Mouse (Mus musculus): ENCODE measurements at regions not wholly inside any gene's neighbourhood (a gene's known extent, or its start where the extent isn't known, plus 50 kb on each side); places are given as distances from the start of the nearest gene placed in this dataset.

DNA sequence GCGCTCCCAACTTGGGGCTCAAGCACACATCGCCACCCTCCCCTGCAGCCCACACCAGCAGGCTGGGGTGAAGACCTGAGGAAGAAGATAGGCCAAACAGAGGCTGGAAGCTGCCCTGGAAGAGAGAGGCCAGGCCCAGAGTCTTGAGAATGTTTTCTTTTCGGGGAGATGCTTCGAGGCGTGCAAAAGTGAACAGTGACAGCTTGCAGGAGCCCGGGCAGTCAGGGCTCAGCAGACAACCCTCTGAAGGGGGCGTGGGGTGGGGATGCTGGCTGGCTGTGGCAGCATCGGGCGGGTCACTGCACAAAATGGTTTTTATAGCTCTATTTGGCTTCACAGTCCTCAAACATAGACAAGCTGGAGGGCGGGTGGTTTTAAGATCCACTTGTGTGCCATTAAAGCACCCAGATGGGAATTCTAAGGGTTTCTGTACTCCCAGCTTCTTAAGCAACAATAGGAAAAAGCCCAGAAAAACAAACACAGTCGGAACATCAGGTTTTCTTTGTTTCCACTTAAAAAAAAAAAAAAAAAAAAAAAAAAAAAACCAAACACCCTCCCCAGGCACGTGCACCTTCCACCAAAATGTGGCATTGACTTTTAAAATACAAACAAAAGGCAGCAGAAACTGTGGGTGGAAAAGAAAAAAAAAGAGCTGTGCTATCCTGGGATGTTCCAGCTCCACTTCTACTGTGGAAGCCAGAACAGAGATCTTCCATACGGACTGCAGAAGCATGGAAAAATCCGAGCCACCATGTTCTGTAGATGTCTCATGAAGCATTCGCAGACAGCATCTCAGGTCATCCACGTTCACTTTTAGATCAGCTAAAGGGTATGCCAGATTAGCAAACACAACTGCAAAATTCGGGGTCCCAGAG, 123.5 kb downstream of the Ly86 start:
- DNase-seq, result no peak

DNA sequence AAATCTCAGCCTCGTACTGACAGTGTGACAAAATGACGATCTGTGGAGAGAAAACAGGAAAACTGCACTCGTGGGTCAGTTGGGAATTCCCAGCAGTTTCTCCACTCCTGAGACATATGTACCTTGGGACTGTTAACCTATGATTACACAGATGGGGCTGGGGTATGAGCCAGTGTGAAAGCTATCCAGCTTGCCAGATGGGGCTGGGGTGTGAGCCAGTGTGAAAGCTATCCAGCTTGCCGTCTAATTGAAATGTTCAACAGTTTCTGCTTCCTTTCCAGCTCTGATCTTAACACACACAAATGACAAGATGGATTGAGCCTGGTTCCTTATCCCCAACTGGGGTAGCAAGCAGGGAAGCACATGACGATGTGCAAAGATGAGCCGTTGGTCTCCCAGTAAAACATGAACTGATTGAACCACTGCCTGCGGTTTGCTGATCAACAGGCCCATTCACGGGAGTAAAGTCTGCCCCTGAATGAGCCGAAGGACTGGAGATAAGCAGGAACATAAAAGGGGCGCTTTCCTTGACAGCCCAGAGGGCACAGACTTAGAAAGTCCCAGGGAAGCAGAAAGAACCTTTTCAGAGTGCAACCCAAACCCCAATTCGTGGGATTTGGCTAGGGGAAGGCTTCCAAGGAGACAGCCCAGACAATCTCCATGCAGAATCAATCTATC, 125.4 kb downstream of the Ly86 start:
- DNase-seq, result no peak

DNA sequence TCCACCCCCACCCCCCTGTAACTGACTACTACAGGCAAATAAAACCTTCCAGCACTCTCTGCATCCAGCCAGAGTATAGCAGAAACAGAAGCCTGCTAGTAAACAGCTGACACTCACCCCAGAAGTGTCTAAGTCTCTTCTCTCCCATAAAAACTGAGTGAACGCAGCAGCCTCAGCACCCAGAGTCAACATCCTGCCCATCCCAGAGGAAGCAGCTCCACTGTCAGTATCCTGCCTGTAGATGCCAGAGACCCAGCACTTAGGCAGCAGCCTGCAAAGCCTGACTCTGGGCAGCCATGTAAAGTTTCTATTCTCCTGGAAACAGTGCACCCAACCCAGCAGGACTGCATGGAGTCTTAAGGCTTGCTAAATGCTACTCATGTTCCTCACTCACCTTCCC, 128.4 kb downstream of the Ly86 start:
- no peak for DNase-seq

DNA sequence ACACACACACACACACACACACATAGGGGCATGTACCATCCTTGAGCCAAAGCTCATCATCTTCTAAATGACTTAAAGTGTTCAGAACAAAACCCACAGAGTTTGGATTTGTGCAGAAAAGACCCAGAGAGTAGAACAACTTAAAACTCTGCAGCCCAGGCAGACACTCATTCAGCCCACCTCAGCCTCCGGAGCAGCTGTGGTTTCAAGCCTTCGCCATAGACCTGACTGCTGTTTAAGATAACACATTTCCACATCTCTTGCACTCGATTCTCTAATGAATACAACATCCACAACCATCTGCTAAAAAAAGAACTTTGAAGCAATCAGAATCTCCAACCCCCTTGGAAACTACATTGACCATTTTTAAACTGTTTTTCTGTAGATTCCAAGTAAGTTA, 130.8 kb downstream of the Ly86 start:
- DNase-seq, result no peak

DNA sequence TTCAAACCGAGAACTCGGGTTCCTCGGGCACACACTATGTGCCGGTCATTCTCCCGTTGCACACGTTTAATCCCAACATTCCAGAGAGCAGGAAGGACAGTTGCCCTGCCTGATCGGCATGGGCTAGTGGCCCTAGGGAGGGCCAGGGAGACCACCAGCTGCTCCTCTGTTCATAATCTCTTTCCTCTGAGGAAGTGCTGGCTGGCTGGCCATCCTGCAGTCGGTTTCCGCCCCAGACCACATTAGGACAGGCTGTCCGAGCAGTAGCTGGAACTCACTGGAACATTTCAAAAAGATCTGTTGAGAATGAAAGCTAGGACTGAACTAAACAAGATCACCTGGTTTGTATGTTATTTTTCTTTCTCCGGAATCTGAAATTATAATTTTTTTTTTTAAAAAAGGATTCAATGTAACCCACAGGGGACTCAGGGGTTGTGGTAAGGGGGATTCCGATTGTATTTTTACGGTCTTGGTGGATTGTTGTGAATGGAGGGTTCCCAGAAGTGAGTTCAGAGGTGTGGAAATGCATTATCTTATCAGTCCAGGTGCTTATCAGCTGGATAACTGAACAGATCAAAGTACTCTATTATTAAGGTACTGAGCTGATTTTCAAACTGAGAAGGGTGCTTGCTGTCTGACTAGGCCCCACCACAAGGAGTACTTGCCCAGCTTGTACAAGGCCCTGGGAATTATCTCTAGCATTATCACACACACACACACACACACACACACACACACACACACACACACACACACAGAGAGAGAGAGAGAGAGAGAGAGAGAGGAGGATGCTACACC, 131.4 kb downstream of the Ly86 start:
- no peak for DNase-seq

DNA sequence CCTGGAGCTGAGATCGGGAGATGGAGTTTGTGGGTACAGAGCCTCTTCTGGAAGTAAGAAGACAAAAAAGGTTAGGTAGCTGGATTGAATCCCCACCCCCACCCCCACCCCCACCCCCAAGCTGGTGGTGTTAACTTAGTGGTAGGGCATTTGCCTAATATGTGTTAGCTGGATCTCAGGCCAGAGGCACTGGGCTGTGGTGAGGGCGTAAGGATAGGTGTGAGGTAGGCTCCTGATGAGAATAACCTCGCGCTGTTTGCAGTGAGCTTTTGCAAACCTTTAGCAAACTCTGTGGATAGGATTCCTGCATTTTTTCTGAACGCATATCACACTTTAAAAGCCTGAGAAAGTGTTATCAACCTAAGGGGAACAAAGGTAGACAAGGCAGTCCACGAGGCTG, 132.3 kb downstream of the Ly86 start:
- DNase-seq, result no peak

DNA sequence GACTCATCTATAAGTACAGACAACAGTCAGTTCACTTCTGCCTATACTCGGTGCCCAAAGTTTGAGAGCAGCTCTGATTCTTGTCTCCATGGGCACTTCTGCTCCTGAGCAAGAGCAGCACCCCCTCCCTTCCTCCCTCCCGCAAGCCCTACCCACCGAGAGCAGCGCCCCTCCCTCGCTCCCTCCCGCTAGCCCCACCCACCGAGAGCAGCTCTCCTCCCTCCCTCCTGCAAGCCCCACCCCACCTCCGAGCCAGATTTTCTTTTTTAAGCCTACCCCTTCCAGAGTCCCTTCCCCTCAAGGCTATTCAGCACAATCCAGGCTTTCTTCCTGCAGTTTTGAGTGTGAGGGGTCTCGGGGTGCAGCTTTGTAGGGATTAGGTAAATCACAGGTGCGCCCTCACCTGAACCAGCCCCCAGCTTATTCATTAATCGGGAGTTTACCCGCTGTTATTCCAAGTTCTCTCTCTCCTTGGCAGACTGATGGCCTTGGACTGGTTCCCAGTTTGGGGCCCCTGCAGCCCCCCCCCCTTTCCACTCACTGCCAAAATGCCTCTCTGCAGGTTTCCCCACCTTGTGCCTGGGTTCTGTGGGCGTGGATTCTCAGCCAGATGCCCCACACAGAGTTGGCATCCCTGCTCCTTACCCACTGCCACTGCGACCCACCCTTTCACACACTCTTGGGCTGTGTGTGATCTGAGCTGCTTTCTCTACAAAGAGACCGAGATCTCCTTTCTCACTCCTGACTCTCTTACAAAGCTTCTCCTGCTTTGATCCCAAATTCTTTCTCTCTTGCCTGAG, 132.9 kb downstream of the Ly86 start:
- peak; percentile 29 to 41 for DNase-seq

DNA sequence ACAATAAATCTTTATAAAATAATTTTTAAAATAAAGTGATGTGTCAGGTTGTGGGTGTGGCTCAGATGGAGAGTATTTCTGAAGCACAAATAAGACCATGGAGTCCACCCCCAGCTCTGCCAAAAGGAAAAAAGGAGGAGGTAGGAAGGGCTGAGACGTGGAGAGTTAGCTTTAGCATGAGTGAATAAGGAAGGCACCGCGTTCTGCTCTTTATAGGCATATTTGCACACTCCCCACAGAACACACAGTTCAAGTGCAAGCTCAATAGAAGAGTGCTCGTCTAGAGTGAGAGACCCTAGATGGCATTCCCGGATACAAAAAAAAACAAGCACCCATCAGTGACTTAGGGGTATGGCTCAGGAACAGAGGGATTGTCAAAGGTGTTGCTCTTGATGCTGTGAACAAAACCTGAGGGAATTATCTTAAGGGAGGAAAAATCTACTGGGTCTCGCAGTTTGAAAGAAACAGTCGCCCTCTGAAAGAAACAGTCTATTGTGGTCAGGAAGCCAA, 134.2 kb downstream of the Ly86 start:
- DNase-seq, result no peak

DNA sequence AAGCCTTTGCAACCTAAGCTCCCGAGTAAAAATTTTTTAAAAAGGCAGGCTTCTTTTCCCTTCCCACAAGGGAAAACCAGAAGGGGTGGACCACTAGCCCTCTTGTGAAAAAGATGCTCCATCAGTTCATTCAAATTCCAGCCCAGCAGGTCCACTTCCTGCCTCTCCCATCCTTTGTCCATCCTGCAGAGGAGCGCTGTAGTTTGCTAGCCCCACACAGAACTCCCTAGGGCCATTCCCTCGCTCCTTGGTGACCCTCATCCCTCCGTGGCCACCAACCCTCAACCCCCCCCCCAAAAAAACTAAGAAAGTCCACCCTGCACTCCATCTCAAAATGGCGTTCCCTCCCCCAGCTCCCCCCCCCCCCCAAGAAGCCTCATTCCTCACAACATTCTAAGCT, 136.5 kb downstream of the Ly86 start:
- DNase-seq, result no peak

DNA sequence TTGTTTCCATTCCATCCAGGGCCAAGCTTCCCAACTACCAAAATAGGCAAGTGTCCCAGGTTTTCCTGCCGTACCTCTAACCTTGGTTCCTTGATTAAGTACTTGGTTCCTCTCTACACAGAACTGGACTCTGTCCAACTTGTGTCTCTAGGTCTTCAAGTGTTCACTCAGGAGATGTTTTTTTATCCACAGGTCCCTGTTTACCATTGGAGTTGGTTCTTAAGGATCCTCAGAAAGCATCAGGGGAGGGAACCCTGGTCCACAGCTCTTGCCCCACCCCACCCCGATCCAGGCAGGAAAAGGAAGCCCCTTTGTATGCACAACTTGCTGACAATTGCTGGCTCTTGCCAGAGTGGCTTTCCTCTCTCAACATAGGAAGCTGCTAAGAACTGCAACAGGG, 137.0 kb downstream of the Ly86 start:
- DNase-seq, result no peak

DNA sequence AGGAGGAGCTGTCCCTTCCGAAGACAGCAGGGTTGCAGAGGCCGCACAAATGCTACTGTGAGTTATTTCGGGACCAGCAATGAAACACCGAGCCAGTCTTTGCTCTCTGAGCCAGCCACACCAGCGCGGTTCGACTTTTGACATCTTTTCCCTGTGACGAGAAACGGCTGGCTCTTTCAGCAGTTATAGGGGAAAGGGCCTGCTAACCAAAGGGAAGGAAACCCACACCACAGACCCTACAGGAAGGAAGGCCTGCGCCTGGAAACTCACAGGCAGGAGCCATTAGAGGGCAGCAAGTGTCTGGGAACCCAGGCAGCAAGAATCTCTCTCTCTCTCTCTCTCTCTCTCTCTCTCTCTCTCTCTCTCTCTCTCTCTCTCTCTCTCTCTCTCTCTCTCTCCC, 137.6 kb downstream of the Ly86 start:
- peak in 1 of 2 experiments; percentile 40 for DNase-seq

DNA sequence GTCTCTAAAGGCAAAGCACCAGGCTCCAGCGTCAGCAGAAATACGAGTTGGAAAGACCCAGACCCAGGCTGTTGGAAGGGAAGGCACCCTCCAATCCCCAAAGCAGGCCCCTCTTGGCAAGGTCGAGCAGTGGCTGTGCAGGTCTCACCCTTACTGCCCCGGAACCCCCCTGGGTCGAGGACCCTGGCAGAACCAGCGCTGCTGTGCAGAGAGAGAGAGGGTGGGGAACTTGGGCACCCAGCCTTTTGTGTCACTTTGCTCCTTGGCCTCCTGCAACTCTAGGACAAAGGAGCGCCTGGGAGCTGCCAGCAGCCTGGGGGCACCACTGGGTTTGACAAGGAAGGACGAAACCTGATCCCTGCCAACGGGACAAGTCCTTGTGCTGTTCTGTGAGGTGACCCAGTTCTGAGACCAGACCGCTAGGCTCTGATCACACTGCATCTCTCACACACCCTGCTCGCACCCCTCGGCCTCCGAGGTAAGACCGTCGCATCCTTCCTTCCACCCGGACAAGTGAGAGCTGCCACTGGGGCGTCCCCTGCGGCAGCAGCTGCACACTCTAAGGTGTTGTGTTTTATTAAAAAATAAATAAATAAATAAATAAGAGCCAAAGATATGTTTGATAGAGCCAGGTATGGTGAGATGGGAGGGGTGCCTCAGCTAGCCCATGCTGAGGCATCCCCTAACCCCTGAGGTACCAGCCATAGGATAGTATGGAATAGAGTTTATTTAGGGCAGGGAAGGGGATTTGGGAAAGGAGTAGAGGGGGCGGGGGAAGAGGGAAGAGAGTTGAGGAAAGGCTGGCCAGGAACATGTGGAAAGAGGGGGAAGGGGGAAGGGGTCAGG, 138.2 kb downstream of the Ly86 start:
- peak in 1 of 2 experiments; percentile 20 for DNase-seq

DNA sequence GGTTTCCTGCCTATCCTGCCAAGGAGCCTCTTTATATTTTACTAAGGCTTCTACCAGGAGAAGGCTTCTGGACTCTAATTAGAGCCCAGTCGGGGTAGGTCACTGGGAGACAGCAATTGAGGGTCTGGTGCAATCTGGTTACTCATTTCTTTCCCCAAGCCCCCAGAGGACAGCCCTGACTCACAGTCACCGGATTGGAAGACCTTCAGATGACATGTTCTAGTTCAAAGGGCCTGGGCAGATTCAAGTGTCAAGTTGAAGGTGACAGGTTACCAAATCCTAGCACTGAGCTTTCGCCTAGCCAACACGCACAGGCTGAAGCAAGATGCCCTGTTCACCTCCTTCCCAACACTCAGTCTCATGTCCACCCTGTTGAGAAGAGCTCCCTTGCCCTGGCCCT, 139.6 kb downstream of the Ly86 start:
- no peak for DNase-seq

DNA sequence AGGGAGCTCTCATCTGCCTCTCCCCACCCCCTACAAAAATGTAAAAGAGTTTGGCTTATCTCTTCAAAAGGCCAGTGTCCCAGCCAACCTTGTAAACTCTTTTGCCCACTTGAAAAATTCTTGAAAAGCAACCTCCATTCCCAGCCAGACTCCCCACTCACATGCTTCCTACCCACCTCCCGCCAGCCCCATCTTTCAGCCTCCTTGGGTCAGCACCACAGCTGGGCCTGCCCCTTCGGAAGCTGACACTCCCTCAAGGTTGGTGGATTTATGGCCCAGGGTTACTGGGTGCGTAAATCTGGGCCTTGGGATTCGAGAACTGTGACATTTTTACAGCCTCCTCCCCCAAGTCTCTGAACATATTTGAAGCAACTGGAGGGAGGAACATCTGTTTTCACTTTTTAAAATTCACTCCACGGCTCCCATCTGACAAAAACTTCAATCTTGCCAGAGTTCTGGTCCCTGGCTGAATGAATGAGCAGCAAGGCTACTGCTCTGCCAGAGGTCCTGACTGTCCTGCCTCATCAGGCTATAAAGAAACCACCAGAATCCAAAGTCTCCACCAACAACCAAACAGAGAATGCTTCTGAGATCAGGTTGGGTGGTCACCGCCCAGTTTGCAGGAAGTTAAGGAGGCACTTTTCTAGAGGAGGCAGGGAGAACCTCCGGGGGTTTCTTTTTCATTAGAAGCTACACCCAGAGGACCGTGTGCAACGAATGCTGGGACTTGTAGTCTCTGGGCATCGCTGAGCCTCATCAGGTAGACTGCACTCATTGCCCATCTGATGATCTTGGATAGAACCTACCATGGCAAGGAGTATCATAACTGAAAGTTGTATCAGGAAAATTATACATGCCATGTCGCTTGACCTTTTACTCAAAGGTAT, 147.3 kb downstream of the Ly86 start:
- DNase-seq, result no peak

DNA sequence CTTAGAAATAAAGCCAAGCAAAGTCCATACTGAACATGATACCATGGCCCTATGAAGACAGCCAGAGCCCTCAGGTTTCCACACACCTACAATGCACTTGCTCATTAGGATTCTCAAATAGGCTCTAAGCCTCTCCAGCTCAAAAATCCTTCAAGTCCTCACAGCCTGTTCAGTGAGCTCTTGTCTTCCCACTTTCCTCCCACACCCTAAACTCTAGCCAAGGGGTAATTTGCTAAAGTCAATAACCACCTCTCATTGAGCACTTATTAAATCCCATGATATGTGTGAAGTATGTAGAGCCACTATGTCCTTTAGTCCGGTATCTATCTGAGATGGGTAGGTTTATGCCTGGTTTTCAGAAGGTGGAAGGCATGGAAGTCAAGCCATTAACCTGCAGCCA, 148.3 kb downstream of the Ly86 start:
- DNase-seq, result no peak

DNA sequence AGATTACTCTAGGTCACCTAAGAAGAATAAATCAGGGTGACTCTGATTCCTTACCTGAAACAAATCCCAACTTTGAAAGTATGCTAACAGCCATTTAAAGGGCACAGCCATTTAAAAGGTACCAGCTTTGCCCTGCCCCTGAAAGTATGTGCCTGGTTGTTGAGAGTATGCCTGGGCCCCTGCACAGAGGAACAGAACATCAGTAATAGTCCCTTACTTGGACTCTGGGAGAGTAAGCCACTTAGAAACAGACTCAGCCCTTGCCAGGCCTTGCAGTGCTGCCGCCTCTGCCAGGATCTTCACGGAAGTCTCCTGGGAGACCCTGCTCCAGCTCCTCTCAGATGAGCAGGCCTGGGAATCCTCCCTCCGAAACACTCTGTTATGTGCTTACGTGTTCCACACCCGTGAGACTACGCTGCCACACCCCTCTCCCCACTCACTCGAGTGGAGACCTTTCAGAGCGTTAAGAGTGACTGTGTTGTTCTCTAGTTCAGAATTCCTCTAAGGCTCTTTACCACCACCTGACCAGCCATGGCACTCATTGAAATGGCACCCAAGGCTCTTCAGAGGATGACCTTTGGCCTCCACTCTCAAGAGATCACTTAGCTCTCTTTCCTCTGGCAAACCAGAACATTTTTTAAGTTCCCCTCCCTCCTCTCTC, 150.4 kb downstream of the Ly86 start:
- no peak for DNase-seq

DNA sequence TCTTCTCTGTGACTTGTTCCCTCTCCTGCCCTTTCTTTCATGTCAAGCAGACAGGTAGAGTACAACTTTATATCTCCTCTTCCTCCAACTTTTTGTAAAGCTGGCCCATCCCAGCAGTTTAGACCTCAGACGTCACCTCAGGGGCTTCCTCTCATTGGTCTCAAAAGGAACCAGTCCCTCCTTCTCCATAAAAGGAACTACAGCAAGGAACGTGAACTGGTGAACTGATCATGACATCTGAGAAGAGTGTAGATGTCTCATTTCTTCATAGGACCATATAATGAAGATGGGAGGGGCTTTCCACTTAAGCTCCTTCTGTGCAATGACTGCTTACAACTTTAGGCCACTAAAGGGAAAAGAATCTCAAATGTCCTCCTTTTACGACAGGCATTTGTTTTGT, 153.0 kb downstream of the Ly86 start:
- DNase-seq, result peak; percentile 41 to 53

DNA sequence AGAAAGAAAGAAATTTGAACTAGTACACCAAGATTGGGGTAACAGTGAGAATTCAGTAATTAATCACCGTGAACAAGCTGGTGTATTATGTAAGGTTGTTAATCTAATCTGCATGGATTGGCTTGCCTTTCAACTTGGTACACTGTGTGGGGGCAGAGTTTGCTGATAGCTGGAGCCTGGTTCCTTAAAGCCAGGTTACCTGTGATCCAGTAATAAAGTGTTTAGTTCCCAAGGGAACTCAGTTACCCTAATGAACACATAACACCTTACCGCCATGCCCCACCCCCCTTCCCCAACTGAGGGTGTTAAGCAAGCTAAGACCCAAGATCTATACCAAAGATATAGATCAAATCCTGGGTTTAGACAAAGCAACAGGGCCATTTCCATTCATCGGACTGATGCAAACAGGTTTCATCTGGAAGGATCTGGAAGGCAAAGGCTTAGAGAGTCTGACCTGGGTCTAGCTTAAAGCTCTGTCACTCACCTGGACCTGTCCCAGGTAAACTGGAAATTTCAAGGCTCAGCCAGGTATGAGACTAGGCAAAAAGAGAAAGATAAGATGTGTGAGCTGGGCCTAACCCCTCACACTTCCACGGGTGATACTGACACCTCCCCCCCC, 155.8 kb downstream of the Ly86 start:
- no peak for DNase-seq

DNA sequence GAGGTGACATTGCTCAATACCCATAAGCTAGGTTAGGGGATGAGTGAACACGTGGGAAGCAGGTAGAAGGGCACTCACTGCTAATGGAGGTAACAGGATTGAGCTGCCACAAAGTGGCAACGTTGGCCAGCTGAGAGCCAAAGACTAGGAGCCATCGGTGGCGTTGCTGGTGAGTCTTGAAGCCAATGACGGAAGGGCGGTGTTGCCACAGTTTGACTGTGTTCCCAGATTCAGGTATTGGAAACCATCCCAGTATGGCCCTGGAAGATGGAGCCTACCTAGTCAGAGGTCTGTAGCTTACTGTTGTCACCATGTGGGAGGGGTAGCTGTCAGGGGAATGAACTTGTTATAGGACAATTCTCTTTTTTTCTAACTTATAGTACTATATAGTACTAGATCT, 158.4 kb downstream of the Ly86 start:
- no peak for DNase-seq

DNA sequence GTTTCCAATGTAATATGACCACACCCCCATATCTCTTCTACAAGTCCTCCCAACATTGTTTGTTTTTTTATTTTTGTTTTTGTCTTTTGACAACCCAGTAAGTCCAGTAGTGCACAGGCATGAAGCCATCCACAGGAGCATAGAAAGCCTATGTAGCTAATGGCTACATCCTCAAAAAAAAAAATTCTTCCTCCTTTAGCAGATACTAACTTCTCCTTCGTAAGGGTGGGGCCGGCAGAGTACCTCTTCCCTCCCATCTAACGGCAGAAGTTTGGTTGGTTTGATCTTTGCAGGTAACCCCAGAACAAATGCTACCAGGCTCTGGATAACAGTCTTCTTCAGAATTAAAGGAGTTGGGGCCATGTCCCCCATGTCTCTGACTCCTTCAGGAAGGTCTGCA, 158.9 kb downstream of the Ly86 start:
- no peak for DNase-seq
